ENCODE assay signal across 8 mouse cellular contexts in the genomic region with DNA sequence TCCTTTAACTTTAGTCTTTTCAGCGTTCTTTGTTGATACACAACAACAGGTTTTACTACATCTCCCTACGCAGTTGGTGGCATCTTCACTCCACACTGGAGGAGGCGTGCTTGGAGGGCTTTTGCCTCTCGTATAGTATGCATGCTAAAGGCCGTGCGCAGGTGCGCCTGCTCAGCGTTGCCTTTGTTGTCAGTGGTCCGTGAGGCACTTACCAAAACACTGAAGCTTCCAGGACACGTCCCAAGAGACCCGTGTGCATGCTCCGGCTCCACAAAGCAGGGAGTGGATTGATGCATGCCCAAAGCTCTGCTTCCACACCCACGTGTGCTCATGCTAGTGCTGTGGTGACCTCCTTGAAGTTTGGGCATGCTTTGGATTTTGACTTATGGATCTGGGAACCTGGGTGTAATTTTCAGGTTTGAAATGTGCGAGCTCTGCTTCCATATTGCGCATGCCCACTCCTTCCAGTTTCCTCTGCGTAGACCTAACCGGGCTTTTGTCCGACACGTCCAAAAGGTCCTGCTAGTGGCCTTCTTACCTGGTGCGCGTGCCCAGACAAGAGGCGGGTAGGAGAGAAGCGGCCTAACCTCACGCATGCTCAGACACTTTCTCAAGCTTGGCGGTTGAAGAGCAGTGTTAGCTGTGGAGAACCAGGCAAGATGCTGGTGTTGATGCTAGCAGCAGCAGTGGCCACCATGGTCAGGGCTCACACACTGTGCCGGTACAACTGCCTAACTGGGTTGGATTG. TPM values are rescaled to one million over a fixed set of nuclear protein-coding genes. Genes with fewer than 3 reads are reported as not detected.
A peak's percentile ranks its signal among the peaks of the same experiment; 100 is the strongest.
DNase-seq lines count a peak whose midpoint lies in the region; ATAC-seq and TF ChIP-seq lines count a peak whose summit lies in the region.

A gene (plus strand): TSS at position 614 of the 748 bp plus-strand sequence.

- TF ChIP-seq EP300 in heart, adult 2 months (IDR thresholded peaks at IDR 0.05; ENCODE audit: insufficient read depth, low read depth, low read length): no peak

- H3K4me1 ChIP-seq in heart, adult 2 months (ENCODE audit: control insufficient read depth, insufficient read depth, low read length): peaks cover 4% of the 10 kb centered on the region
- H3K4me1 ChIP-seq in ES-E14 (ENCODE audit: control insufficient read depth in 2 of 2, insufficient read depth in 2 of 2, low read length in 2 of 2, poor library complexity in 1 of 2): peaks cover 7 to 9% of the 10 kb centered on the region in 2 experiments; a peak in 3 of 4 replicates
- H3K4me1 ChIP-seq in forebrain, embryonic 12.5 days: peaks cover 27% of the 10 kb centered on the region
- H3K4me1 ChIP-seq in midbrain, embryonic 12.5 days: peaks cover 25% of the 10 kb centered on the region

- no peaks in the 10 kb centered on the region for H3K79me2 ChIP-seq in heart, adult 2 months (replicated peaks; ENCODE audit: control insufficient read depth, insufficient read depth, low read length)

- TF ChIP-seq POLR2A in heart, adult 2 months (IDR thresholded peaks at IDR 0.05; ENCODE audit: insufficient read depth, low read depth, low read length): no peak

- peak within 1 kb of the TSS; percentile 26; the same call in 1 of the 2 replicates for H3K27ac ChIP-seq in heart, adult 2 months
- peak within 1 kb of the TSS; percentile 4 for H3K27ac ChIP-seq in ES-E14 (ENCODE audit: insufficient read depth, low read depth, low read length, poor library complexity, severe bottlenecking)
- peak within 1 kb of the TSS; percentile 14; the same call in 1 of the 2 replicates for H3K27ac ChIP-seq in forebrain, embryonic 12.5 days
- peak within 1 kb of the TSS; percentile 58 for H3K27ac ChIP-seq in midbrain, embryonic 12.5 days (replicated peaks)

- H3K36me3 ChIP-seq in heart, adult 2 months (ENCODE audit: control insufficient read depth, insufficient read depth, low read length): no peaks in the 10 kb centered on the region
- H3K36me3 ChIP-seq in ES-E14 (ENCODE audit: control insufficient read depth, insufficient read depth, low read length, poor library complexity, severe bottlenecking): peaks cover 10% of the 10 kb centered on the region
- peaks cover 19% of the 10 kb centered on the region for H3K36me3 ChIP-seq in forebrain, embryonic 12.5 days (replicated peaks)
- H3K36me3 ChIP-seq in midbrain, embryonic 12.5 days: peaks cover 14% of the 10 kb centered on the region; the same call in 1 of the 2 replicates

- peak; percentile 35 for ATAC-seq in forebrain, embryonic 12.5 days (ENCODE audit: low FRiP score)
- ATAC-seq in midbrain, embryonic 12.5 days (ENCODE audit: low FRiP score, low read depth): peak; percentile 57

- no peaks in the 10 kb centered on the region for H3K27me3 ChIP-seq in heart, adult 2 months (ENCODE audit: control insufficient read depth, insufficient read depth, low read length)
- peaks cover 6% of the 10 kb centered on the region; the same call in 1 of the 2 replicates for H3K27me3 ChIP-seq in forebrain, embryonic 12.5 days
- peaks cover 5% of the 10 kb centered on the region; the same call in 1 of the 2 replicates for H3K27me3 ChIP-seq in midbrain, embryonic 12.5 days

- in situ Hi-C loops in ES-E14 (cut with MboI; ENCODE audit: low sequenced_read_pairs in 2 of 2, unreplicated experiment in 2 of 2): no loop called here

- intact Hi-C loops in heart, adult 2 months (cut with DNase I): loop anchor here (2.0 to 5.0 kb wide), 4 partner anchors 45 to 135 kb away; a partner anchor contains a TSS

- H3K9me3 ChIP-seq in ES-E14 (ENCODE audit: control insufficient read depth, insufficient read depth, low read depth, low read length): no peaks in the 10 kb centered on the region
- H3K9me3 ChIP-seq in forebrain, embryonic 12.5 days: no peaks in the 10 kb centered on the region
- H3K9me3 ChIP-seq in midbrain, embryonic 12.5 days: no peaks in the 10 kb centered on the region

- WGBS in heart, adult 2 months: 16% methylated on average over 26 of the region's 26 CpGs
- 9% methylated on average over 26 of the region's 26 CpGs for WGBS in forebrain, embryonic 12.5 days
- WGBS in midbrain, embryonic 12.5 days: 9% methylated on average over 26 of the region's 26 CpGs

- no peak for TF ChIP-seq CTCF in heart, adult 2 months (IDR thresholded peaks at IDR 0.05)

- H3K4me2 ChIP-seq in forebrain, embryonic 12.5 days: peak within 1 kb of the TSS; percentile 97
- peak within 1 kb of the TSS; percentile 97 for H3K4me2 ChIP-seq in midbrain, embryonic 12.5 days (replicated peaks)

- H3K9ac ChIP-seq in heart, adult 2 months (ENCODE audit: low read depth, low read length): no peak within 1 kb of the TSS
- peak within 1 kb of the TSS; percentile 37 for H3K9ac ChIP-seq in ES-E14 (ENCODE audit: insufficient read depth, low read depth, low read length, poor library complexity, severe bottlenecking)
- peak within 1 kb of the TSS; percentile 17 for H3K9ac ChIP-seq in forebrain, embryonic 12.5 days
- peak within 1 kb of the TSS; percentile 88; the same call in 1 of the 2 replicates for H3K9ac ChIP-seq in midbrain, embryonic 12.5 days (replicated peaks)

- DNase-seq in heart, adult 2 months: peak in 1 of 2 experiments; percentile 33
- no peak for DNase-seq in heart, adult 18-20 months
- no peak for DNase-seq in ES-E14 (ENCODE audit: low read depth, low spot score)
- peak; percentile 73 for DNase-seq in kidney, postnatal 14 days
- DNase-seq in gastrocnemius, postnatal 25 days: no peak
- no peak for DNase-seq in spleen, postnatal 36 days (ENCODE audit: low spot score in 2 of 2)

- peak within 1 kb of the TSS; percentile 86 for H3K4me3 ChIP-seq in heart, adult 2 months
- peak within 1 kb of the TSS; percentile 43 to 85 for H3K4me3 ChIP-seq in ES-E14 (ENCODE audit: insufficient read depth in 1 of 2, low read depth in 1 of 2, low read length in 2 of 2, poor library complexity in 1 of 2, severe bottlenecking in 1 of 2)
- H3K4me3 ChIP-seq in forebrain, embryonic 12.5 days (replicated peaks): peak within 1 kb of the TSS; percentile 82
- peak within 1 kb of the TSS; percentile 98 for H3K4me3 ChIP-seq in midbrain, embryonic 12.5 days

TF ChIP-seq in ES-E14, 5 proteins besides CTCF, POLR2A, EP300 and RAD21:
- TF ChIP-seq ZC3H11A (IDR thresholded peaks at IDR 0.05; ENCODE audit: borderline replicate concordance, low read depth, low read length) (no peak), CHD2 (IDR thresholded peaks at IDR 0.05; ENCODE audit: low read depth, low read length) (no peak), HCFC1 (IDR thresholded peaks at IDR 0.05; ENCODE audit: borderline replicate concordance, insufficient read depth, low read length) (no peak), MAFK (IDR thresholded peaks at IDR 0.05; ENCODE audit: insufficient read depth, low read depth, low read length) (no peak), ZNF384 (IDR thresholded peaks at IDR 0.05; ENCODE audit: low read depth, low read length) (no peak)

RNA-seq across cellular contexts. Expression of the gene that starts here (rescaled TPM):
- not detected for total RNA-seq in heart, adult 2 months (2021)
- polyA plus RNA-seq in heart, adult 2 months (2012; rRNA removed): 0.23 and 0.44 TPM in 2 replicates
- total RNA-seq in heart, adult 18-20 months (2021): under 1 TPM in 1 of 2 experiments, not detected in 1; 0.10 TPM
- 1.2 and 1.3 TPM in 2 replicates for total RNA-seq in ES-E14 (2012; rRNA removed)
- 0.42 and 0.77 TPM in 2 replicates for polyA plus RNA-seq in forebrain, embryonic 12.5 days (2016; fragmentation: Nextera tagmentation; extraction: Ambion mirVana)
- polyA plus RNA-seq in midbrain, embryonic 12.5 days (2016; fragmentation: Nextera tagmentation; extraction: Ambion mirVana): 0.80 and 1.1 TPM in 2 replicates
- total RNA-seq in gastrocnemius, postnatal 25 days (2021): not detected

Comparison
In these comparisons a context has a peak if more than half of its experiments do, and no peak if none do; other contexts are left out.
1. Peak in ATAC-seq, H3K4me3 ChIP-seq, H3K27ac ChIP-seq, H3K9ac ChIP-seq and H3K4me2 ChIP-seq in forebrain, embryonic 12.5 days; RNA of the gene not detected or under 1 TPM.
2. H3K27ac ChIP-seq: peak in every context shown above with its lines; median percentile 58 in midbrain, embryonic 12.5 days; 26 in heart, adult 2 months; 14 in forebrain, embryonic 12.5 days; 4 in ES-E14.